Mouse (Mus musculus): ENCODE results near the gene Doxl2. TPM values are rescaled to one million over a fixed set of nuclear protein-coding genes. Genes with fewer than 3 reads are reported as not detected.

The Doxl2 gene
- polyA plus RNA-seq, 1 experiment from 2014 or later, result not detected

DNA sequence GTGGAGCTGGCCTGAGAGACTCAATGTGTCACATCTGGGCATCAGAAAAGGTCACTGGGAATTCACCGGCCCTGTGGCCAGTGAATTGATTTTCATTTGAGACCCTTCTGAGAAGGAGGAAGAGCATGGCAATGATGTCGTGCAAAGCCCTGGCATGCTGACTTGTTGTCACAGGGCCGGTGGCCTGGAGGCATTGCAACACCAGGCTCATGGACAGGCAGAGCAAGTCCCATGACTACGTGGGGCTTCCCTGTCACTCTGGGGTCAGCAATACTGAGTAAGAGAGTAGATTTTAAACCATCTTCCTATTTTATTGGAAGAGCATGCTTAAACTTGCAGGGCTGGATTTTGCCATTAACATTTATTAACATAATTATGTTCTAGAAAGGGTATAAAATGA, 38.3 kb downstream of the Doxl2 start:
- H3K4me2 ChIP-seq, result no peak overlapping the region
- no peak for ATAC-seq
- H3K9ac ChIP-seq, result no peak overlapping the region
- no peaks in the 10 kb centered on the region for H3K36me3 ChIP-seq (ENCODE audit: poor library complexity, severe bottlenecking)
- no peaks in the 10 kb centered on the region for H3K27me3 ChIP-seq
- no peak overlapping the region for H3K4me3 ChIP-seq
- H3K27ac ChIP-seq, result no peak overlapping the region
- peaks cover 11% of the 10 kb centered on the region for H3K4me1 ChIP-seq
- 85% methylated on average over 4 of the region's 4 CpGs for WGBS
- H3K9me3 ChIP-seq (replicated peaks), result no peaks in the 10 kb centered on the region

DNA sequence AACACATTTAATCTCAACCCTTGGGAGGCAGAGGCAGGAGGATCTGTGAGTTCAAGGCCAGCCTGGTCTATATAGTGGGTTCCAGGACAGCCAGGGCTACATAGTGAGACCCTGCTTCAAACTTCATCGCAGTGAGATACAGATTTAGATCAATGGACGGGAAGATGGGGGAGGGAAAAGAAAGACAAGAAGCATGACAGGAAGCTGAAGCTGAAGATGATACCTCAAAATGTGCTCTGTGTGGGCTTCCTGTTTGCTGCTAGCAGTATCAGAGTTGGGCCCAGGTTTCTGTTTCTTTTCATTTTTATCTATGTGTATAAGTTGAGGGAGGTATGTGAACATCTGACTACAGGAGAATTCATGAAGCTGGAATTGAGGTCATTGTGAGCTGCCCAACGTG, 38.7 kb downstream of the Doxl2 start:
- no peaks in the 10 kb centered on the region for H3K27me3 ChIP-seq
- peaks cover 7% of the 10 kb centered on the region for H3K4me1 ChIP-seq
- no peak for ATAC-seq
- no peak overlapping the region for H3K27ac ChIP-seq
- no peak overlapping the region for H3K9ac ChIP-seq
- H3K36me3 ChIP-seq (ENCODE audit: poor library complexity, severe bottlenecking), result no peaks in the 10 kb centered on the region
- WGBS, result 84% methylated on average over 3 of the region's 3 CpGs
- no peak overlapping the region for H3K4me3 ChIP-seq
- H3K9me3 ChIP-seq (replicated peaks), result no peaks in the 10 kb centered on the region
- H3K4me2 ChIP-seq, result no peak overlapping the region

- no peak overlapping the region for H3K4me2 ChIP-seq
- ATAC-seq, result no peak
- H3K9ac ChIP-seq, result no peak overlapping the region
- no peaks in the 10 kb centered on the region for H3K27me3 ChIP-seq
- H3K4me1 ChIP-seq, result peaks cover 29% of the 10 kb centered on the region
- H3K27ac ChIP-seq, result no peak overlapping the region
- H3K36me3 ChIP-seq (ENCODE audit: poor library complexity, severe bottlenecking), result no peaks in the 10 kb centered on the region
- H3K4me3 ChIP-seq, result no peak overlapping the region
- no peaks in the 10 kb centered on the region for H3K9me3 ChIP-seq (replicated peaks)
- WGBS, result 74% methylated on average over 12 of the region's 12 CpGs
These were observed 42.4 kb downstream of the Doxl2 start for GRCm38 (mm10) chr6:49017150-49017549.

- WGBS, result 84% methylated on average over 1 of the region's 1 CpGs
- no peak overlapping the region for H3K27ac ChIP-seq
- no peak overlapping the region for H3K4me3 ChIP-seq
These were observed 44.6 kb downstream of the Doxl2 start for GRCm38 (mm10) chr6:49019341-49019740.

GRCm38 (mm10) chr6:49021141-49022012, 46.6 kb downstream of the Doxl2 start:
- H3K4me3 ChIP-seq, result no peak overlapping the region
- H3K4me2 ChIP-seq, result peak overlapping the region; percentile 36
- no peak overlapping the region for H3K9ac ChIP-seq
- H3K27ac ChIP-seq, result peak overlapping the region; percentile 58; the same call in 1 of the 2 replicates
- ATAC-seq, result peak; percentile 97
- H3K36me3 ChIP-seq (ENCODE audit: poor library complexity, severe bottlenecking), result no peaks in the 10 kb centered on the region
- WGBS, result 15% methylated on average over 14 of the region's 14 CpGs
- no peaks in the 10 kb centered on the region for H3K9me3 ChIP-seq (replicated peaks)
- H3K27me3 ChIP-seq, result peaks cover 26% of the 10 kb centered on the region
- H3K4me1 ChIP-seq, result peaks cover 36% of the 10 kb centered on the region

More at GRCm38 (mm10) chr6:49019341-49019740, 44.6 kb downstream of the Doxl2 start:
- Histone ChIP-seq H3K36me3 (ENCODE audit: poor library complexity, severe bottlenecking) (no peaks in the 10 kb centered on the region), H3K4me2 (no peak overlapping the region), H3K4me1 (peaks cover 36% of the 10 kb centered on the region), H3K27me3 (peaks cover 16% of the 10 kb centered on the region; the same call in 1 of the 2 replicates), H3K9ac (no peak overlapping the region), H3K9me3 (replicated peaks) (no peaks in the 10 kb centered on the region)
- ATAC-seq, result no peak

DNA sequence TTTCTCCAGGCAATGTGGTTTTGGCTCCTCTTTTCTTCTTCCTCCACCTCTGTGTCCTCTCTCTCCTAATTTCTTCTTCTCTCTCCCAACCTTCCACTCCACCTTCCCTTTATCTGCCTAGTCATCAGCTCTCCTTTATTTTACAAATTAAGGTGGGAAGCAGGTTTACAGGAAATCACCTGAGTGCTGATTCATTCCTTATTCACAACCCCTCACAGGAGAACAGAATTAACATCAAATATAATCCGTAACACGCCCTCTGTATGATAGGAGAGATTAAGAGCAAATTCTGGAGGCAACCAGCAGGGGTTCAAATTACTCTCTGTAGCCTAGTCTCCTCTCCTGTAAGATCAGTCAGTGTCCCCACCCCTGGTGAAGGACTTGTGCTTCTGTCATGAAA, 47.6 kb downstream of the Doxl2 start:
- no peak overlapping the region for H3K4me3 ChIP-seq
- no peaks in the 10 kb centered on the region for H3K9me3 ChIP-seq (replicated peaks)
- H3K4me2 ChIP-seq, result no peak overlapping the region
- no peak for ATAC-seq
- H3K27me3 ChIP-seq, result peaks cover 26% of the 10 kb centered on the region
- H3K36me3 ChIP-seq (ENCODE audit: poor library complexity, severe bottlenecking), result no peaks in the 10 kb centered on the region
- 80% methylated on average over 2 of the region's 2 CpGs for WGBS
- peaks cover 36% of the 10 kb centered on the region for H3K4me1 ChIP-seq
- H3K27ac ChIP-seq, result 0 out of 2 replicates have a peak overlapping the region, but pooled peaks have one; percentile 41
- no peak overlapping the region for H3K9ac ChIP-seq

DNA sequence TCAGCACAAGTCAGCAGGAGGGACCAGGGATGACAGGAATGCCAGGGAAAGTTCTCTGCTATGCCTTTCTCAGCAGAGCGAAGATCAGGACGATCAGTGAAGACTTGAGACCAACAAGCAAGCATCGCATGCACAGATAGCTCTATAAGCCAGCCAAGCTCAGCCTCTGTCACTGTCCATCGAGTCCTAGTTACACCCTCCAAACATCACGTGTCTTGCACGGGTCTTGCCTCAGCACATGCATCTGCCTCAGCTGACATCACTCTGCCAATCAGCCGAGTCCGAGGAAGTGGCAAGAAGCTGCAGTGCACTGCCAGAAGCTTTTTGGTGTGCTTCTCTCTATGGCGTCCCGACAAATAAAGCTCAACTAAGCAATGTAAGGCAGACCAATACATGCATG, 48.6 kb downstream of the Doxl2 start:
- Histone ChIP-seq H3K9ac (no peak overlapping the region), H3K4me3 (no peak overlapping the region)
- WGBS, result 92% methylated on average over 10 of the region's 10 CpGs

GRCm38 (mm10) chr6:49025290-49025689, 50.5 kb downstream of the Doxl2 start:
- Histone ChIP-seq H3K9ac (no peak overlapping the region), H3K9me3 (replicated peaks) (no peaks in the 10 kb centered on the region), H3K36me3 (ENCODE audit: poor library complexity, severe bottlenecking) (no peaks in the 10 kb centered on the region), H3K4me1 (peaks cover 22% of the 10 kb centered on the region), H3K27ac (no peak overlapping the region), H3K27me3 (peaks cover 28% of the 10 kb centered on the region), H3K4me3 (no peak overlapping the region), H3K4me2 (no peak overlapping the region)
- no peak for ATAC-seq
- 65% methylated on average over 7 of the region's 7 CpGs for WGBS

More for the DNA sequence above, 48.6 kb downstream of the Doxl2 start:
- ATAC-seq, result no peak
- no peaks in the 10 kb centered on the region for H3K36me3 ChIP-seq (ENCODE audit: poor library complexity, severe bottlenecking)
- H3K4me1 ChIP-seq, result peaks cover 36% of the 10 kb centered on the region
- no peak overlapping the region for H3K4me2 ChIP-seq
- no peaks in the 10 kb centered on the region for H3K9me3 ChIP-seq (replicated peaks)
- peaks cover 26% of the 10 kb centered on the region for H3K27me3 ChIP-seq
- H3K27ac ChIP-seq, result no peak overlapping the region

GRCm38 (mm10) chr6:49026496-49026895, 51.7 kb downstream of the Doxl2 start:
- Histone ChIP-seq H3K9ac (no peak overlapping the region), H3K27ac (no peak overlapping the region), H3K9me3 (replicated peaks) (no peaks in the 10 kb centered on the region), H3K4me3 (no peak overlapping the region), H3K36me3 (ENCODE audit: poor library complexity, severe bottlenecking) (no peaks in the 10 kb centered on the region), H3K4me2 (no peak overlapping the region), H3K4me1 (peaks cover 11% of the 10 kb centered on the region), H3K27me3 (peaks cover 28% of the 10 kb centered on the region)
- 93% methylated on average over 5 of the region's 5 CpGs for WGBS
- ATAC-seq, result no peak

GRCm38 (mm10) chr6:49028019-49028418, 53.3 kb downstream of the Doxl2 start:
- ATAC-seq, result no peak
- H3K4me2 ChIP-seq, result no peak overlapping the region
- H3K4me1 ChIP-seq, result peaks cover 7% of the 10 kb centered on the region; the same call in 1 of the 2 replicates
- no peaks in the 10 kb centered on the region for H3K36me3 ChIP-seq (ENCODE audit: poor library complexity, severe bottlenecking)
- WGBS, result 91% methylated on average over 6 of the region's 6 CpGs
- no peaks in the 10 kb centered on the region for H3K9me3 ChIP-seq (replicated peaks)
- peaks cover 25% of the 10 kb centered on the region for H3K27me3 ChIP-seq
- H3K27ac ChIP-seq, result no peak overlapping the region
- no peak overlapping the region for H3K4me3 ChIP-seq
- no peak overlapping the region for H3K9ac ChIP-seq
